Mouse (Mus musculus) splenic B cell, adult 2 months (primary cell): ENCODE measurements around the gene Irgm2.

Experiments
- DNase-seq: peaks from one replicate; pipeline ENCODE4 v3.0.0-alpha.2; 2011; ENCODE audit warnings: low read depth, low spot score
- H3K27me3 ChIP-seq: 2 replicates; pipeline ENCODE4 v1.6.1; 2012; ENCODE audit warnings: mild to moderate bottlenecking, low read length, moderate library complexity, mixed read lengths; ENCODE audit not compliant: control insufficient read depth, poor library complexity, insufficient read depth, severe bottlenecking
- H3K36me3 ChIP-seq: 2 replicates; pipeline ENCODE4 v1.6.1; 2012; ENCODE audit warnings: mild to moderate bottlenecking, low read length, moderate library complexity, mixed read lengths; ENCODE audit not compliant: control insufficient read depth, poor library complexity, insufficient read depth, severe bottlenecking

The Irgm2 gene

GRCm38 (mm10) chr11:58261826-58262225 lies 62.4 kb downstream of the Irgm2 start:
- DNase-seq = no peak
- Histone ChIP-seq H3K36me3 (no peaks in the 10 kb centered on the region), H3K27me3 (no peaks in the 10 kb centered on the region)

GRCm38 (mm10) chr11:58262336-58262735 lies 62.9 kb downstream of the Irgm2 start:
- H3K36me3 ChIP-seq = no peaks in the 10 kb centered on the region
- H3K27me3 ChIP-seq = no peaks in the 10 kb centered on the region
- DNase-seq = no peak

- Histone ChIP-seq H3K36me3 (no peaks in the 10 kb centered on the region), H3K27me3 (no peaks in the 10 kb centered on the region)
- no peak for DNase-seq
Measured at GRCm38 (mm10) chr11:58263516-58263915, 64.1 kb downstream of the Irgm2 start.

GRCm38 (mm10) chr11:58264546-58264945 lies 65.1 kb downstream of the Irgm2 start:
- DNase-seq = no peak
- no peaks in the 10 kb centered on the region for H3K27me3 ChIP-seq

GRCm38 (mm10) chr11:58268285-58268684 lies 68.9 kb downstream of the Irgm2 start:
- H3K27me3 ChIP-seq = no peaks in the 10 kb centered on the region
- no peaks in the 10 kb centered on the region for H3K36me3 ChIP-seq
- DNase-seq = no peak

More at GRCm38 (mm10) chr11:58264546-58264945, 65.1 kb downstream of the Irgm2 start:
- no peaks in the 10 kb centered on the region for H3K36me3 ChIP-seq
